Mouse (Mus musculus): Measurements from ENCODE around the gene Exosc10.

Exosc10 gene

GRCm38 (mm10) chr4:148570693-148571295 lies 12.6 kb downstream of the Exosc10 start:
- no peak for DNase-seq (ENCODE audit: extremely low spot score)

GRCm38 (mm10) chr4:148573222-148573621 lies 15.0 kb downstream of the Exosc10 start:
- no peak for DNase-seq (ENCODE audit: extremely low spot score)

- DNase-seq (ENCODE audit: extremely low spot score), result no peak
Measured at GRCm38 (mm10) chr4:148580765-148581164, 22.5 kb downstream of the Exosc10 start.

- no peak for DNase-seq (ENCODE audit: extremely low spot score)
Measured at GRCm38 (mm10) chr4:148581422-148581821, 23.2 kb downstream of the Exosc10 start.

GRCm38 (mm10) chr4:148583257-148583656 lies 25.0 kb downstream of the Exosc10 start:
- no peak for DNase-seq (ENCODE audit: extremely low spot score)

GRCm38 (mm10) chr4:148586648-148587047 lies 28.4 kb downstream of the Exosc10 start:
- DNase-seq (ENCODE audit: extremely low spot score), result no peak

- DNase-seq (ENCODE audit: extremely low spot score), result no peak
Measured at GRCm38 (mm10) chr4:148588793-148589192, 30.6 kb downstream of the Exosc10 start.

- no peak for DNase-seq (ENCODE audit: extremely low spot score)
Measured at GRCm38 (mm10) chr4:148589565-148589964, 31.3 kb downstream of the Exosc10 start.

- peak; percentile 49 for DNase-seq (ENCODE audit: extremely low spot score)
Measured at GRCm38 (mm10) chr4:148590421-148591170, 32.4 kb downstream of the Exosc10 start.

GRCm38 (mm10) chr4:148591171-148591630 lies 33.0 kb downstream of the Exosc10 start, which contains the start of gene Srm:
Gene Srm, plus strand, starts transcription at chr4:148591503.
- DNase-seq (ENCODE audit: extremely low spot score), result peak; percentile 97

- no peak for DNase-seq (ENCODE audit: extremely low spot score)
Measured at GRCm38 (mm10) chr4:148591637-148592380, 33.6 kb downstream of the Exosc10 start.

- DNase-seq (ENCODE audit: extremely low spot score), result no peak
Measured at GRCm38 (mm10) chr4:148593996-148594395, 35.8 kb downstream of the Exosc10 start.

GRCm38 (mm10) chr4:148595916-148596315 lies 37.7 kb downstream of the Exosc10 start:
- DNase-seq (ENCODE audit: extremely low spot score), result no peak

- no peak for DNase-seq (ENCODE audit: extremely low spot score)
Measured at GRCm38 (mm10) chr4:148596731-148597130, 38.5 kb downstream of the Exosc10 start.

GRCm38 (mm10) chr4:148598826-148599225 lies 40.6 kb downstream of the Exosc10 start:
- no peak for DNase-seq (ENCODE audit: extremely low spot score)

GRCm38 (mm10) chr4:148600316-148600715 lies 42.1 kb downstream of the Exosc10 start:
- no peak for DNase-seq (ENCODE audit: extremely low spot score)

- DNase-seq (ENCODE audit: extremely low spot score), result no peak
Measured at GRCm38 (mm10) chr4:148601871-148602270, 43.6 kb downstream of the Exosc10 start.

- DNase-seq (ENCODE audit: extremely low spot score), result no peak
Measured at GRCm38 (mm10) chr4:148602357-148603120, 44.3 kb downstream of the Exosc10 start, which contains the start of gene Masp2. Gene Masp2, plus strand, starts transcription at chr4:148602554.

- DNase-seq (ENCODE audit: extremely low spot score), result no peak
Measured at GRCm38 (mm10) chr4:148603376-148604139, 45.3 kb downstream of the Exosc10 start.

- peak; percentile 1 for DNase-seq (ENCODE audit: extremely low spot score)
Measured at GRCm38 (mm10) chr4:148604141-148604540, 45.9 kb downstream of the Exosc10 start.
